Mouse (Mus musculus): ENCODE measurements at regions not wholly inside any gene's neighbourhood (a gene's known extent, or its start where the extent isn't known, plus 50 kb on each side); places are given as distances from the start of the nearest gene placed in this dataset.

- H3K4me2 ChIP-seq (replicated peaks), result no peak overlapping the region
- 0 out of 2 replicates have a peak, but pooled peaks cover 9% of the 10 kb centered on the region for H3K27me3 ChIP-seq
- H3K4me3 ChIP-seq, result no peak overlapping the region
- H3K4me1 ChIP-seq, result peaks cover 22% of the 10 kb centered on the region
- H3K36me3 ChIP-seq, result no peaks in the 10 kb centered on the region
- H3K9me3 ChIP-seq, result no peaks in the 10 kb centered on the region
- 79% methylated on average over 4 of the region's 4 CpGs for WGBS
- no peak overlapping the region for H3K9ac ChIP-seq
- ATAC-seq (ENCODE audit: low FRiP score, low read depth), result no peak
- H3K27ac ChIP-seq, result no peak overlapping the region
Observed at GRCm38 (mm10) chr8:10860810-10861209, 147.4 kb downstream of the Irs2 start.

DNA sequence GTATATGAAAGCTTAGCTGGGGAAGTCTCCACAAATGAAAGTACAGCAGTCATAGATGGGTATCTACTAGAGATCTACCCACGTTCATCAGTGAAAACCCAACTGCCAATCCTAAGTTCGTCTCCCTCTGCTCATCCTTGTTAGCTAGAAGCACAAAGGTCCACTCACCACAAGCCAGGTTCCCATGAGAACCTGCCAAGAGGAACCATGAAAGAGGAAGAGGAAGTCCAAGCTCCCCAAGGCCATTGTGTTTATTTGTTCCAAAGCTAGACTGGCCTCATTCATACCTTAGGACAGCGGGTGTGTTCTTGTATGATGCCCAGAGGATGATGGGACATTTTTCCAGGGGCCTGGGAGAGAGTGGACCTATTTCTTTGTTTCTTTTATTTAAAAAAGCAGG is 150.4 kb downstream of the Irs2 start:
- no peak for ATAC-seq (ENCODE audit: low FRiP score, low read depth)
- Histone ChIP-seq H3K9me3 (no peaks in the 10 kb centered on the region), H3K4me2 (replicated peaks) (no peak overlapping the region), H3K4me3 (no peak overlapping the region), H3K27ac (no peak overlapping the region), H3K4me1 (peaks cover 12% of the 10 kb centered on the region; the same call in 1 of the 2 replicates), H3K27me3 (0 out of 2 replicates have a peak, but pooled peaks cover 6% of the 10 kb centered on the region), H3K36me3 (no peaks in the 10 kb centered on the region), H3K9ac (no peak overlapping the region)
- 98% methylated on average over 3 of the region's 3 CpGs for WGBS

GRCm38 (mm10) chr8:10856996-10857720 is 151.1 kb downstream of the Irs2 start:
- 75% methylated on average over 15 of the region's 15 CpGs for WGBS

DNA sequence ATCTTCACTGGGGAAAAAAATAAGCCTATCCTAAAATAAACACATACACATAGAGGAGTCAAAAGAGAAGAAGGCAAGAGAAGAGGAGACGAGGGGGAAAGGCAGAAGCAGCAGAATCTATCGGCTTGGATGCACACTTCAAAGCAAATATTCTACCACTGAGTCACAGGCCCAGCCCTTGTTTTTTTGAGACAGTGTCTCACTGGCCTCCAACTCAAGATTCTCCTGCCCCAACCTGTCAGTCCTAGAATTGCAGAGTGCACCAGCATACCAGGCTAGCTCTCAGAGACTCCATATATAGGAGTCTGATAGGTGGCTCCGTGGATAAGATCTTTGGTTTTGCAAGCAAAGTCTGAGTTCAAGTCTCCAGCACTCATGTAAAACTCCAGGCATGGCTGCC is 152.6 kb downstream of the Irs2 start:
- WGBS, result 73% methylated on average over 3 of the region's 3 CpGs
- no peaks in the 10 kb centered on the region for H3K9me3 ChIP-seq
- H3K27ac ChIP-seq, result no peak overlapping the region
- no peaks in the 10 kb centered on the region for H3K27me3 ChIP-seq
- H3K4me2 ChIP-seq (replicated peaks), result no peak overlapping the region
- no peak overlapping the region for H3K4me3 ChIP-seq
- 0 out of 2 replicates have a peak, but pooled peaks cover 3% of the 10 kb centered on the region for H3K4me1 ChIP-seq
- H3K9ac ChIP-seq, result no peak overlapping the region
- no peak for ATAC-seq (ENCODE audit: low FRiP score, low read depth)
- no peaks in the 10 kb centered on the region for H3K36me3 ChIP-seq

More at GRCm38 (mm10) chr8:10856996-10857720, 151.1 kb downstream of the Irs2 start:
- Histone ChIP-seq H3K27ac (no peak overlapping the region), H3K36me3 (no peaks in the 10 kb centered on the region), H3K4me3 (no peak overlapping the region), H3K9ac (no peak overlapping the region), H3K4me1 (0 out of 2 replicates have a peak, but pooled peaks cover 6% of the 10 kb centered on the region), H3K9me3 (no peaks in the 10 kb centered on the region), H3K4me2 (replicated peaks) (no peak overlapping the region), H3K27me3 (0 out of 2 replicates have a peak, but pooled peaks cover 2% of the 10 kb centered on the region)
- no peak for ATAC-seq (ENCODE audit: low FRiP score, low read depth)

DNA sequence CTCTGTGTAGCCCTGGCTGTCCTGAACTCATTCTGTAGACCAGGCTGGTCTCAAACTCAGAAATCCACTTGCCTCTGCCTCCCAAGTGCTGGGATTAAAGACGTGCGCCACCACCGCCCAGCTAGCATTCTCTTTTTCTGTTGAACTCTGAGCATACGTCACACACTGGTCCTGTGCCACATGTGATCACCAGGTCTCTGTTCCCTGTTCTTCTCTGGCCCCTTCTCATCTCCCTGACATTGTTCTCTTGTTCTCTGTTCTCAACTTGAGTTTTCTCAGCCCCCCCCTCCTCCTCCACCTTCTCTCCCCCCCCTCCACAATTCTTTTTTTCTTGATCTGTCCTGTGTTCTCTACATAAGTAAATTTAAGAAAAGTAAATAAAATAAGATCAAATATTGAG is 153.1 kb downstream of the Irs2 start:
- Histone ChIP-seq H3K27ac (no peak overlapping the region), H3K27me3 (no peaks in the 10 kb centered on the region), H3K9me3 (no peaks in the 10 kb centered on the region), H3K4me3 (no peak overlapping the region), H3K4me2 (replicated peaks) (no peak overlapping the region), H3K36me3 (no peaks in the 10 kb centered on the region), H3K9ac (no peak overlapping the region), H3K4me1 (0 out of 2 replicates have a peak, but pooled peaks cover 3% of the 10 kb centered on the region)
- 76% methylated on average over 4 of the region's 4 CpGs for WGBS
- no peak for ATAC-seq (ENCODE audit: low FRiP score, low read depth)

- Histone ChIP-seq H3K4me3 (no peak overlapping the region), H3K36me3 (no peaks in the 10 kb centered on the region), H3K27me3 (no peaks in the 10 kb centered on the region), H3K27ac (no peak overlapping the region), H3K9me3 (no peaks in the 10 kb centered on the region), H3K4me1 (0 out of 2 replicates have a peak, but pooled peaks cover 3% of the 10 kb centered on the region), H3K9ac (no peak overlapping the region), H3K4me2 (replicated peaks) (no peak overlapping the region)
- 52% methylated on average over 6 of the region's 6 CpGs for whole genome bisulfite sequencing
- no peak for ATAC-seq (ENCODE audit: low FRiP score, low read depth)
Observed at GRCm38 (mm10) chr8:10854600-10854999, 153.7 kb downstream of the Irs2 start.

DNA sequence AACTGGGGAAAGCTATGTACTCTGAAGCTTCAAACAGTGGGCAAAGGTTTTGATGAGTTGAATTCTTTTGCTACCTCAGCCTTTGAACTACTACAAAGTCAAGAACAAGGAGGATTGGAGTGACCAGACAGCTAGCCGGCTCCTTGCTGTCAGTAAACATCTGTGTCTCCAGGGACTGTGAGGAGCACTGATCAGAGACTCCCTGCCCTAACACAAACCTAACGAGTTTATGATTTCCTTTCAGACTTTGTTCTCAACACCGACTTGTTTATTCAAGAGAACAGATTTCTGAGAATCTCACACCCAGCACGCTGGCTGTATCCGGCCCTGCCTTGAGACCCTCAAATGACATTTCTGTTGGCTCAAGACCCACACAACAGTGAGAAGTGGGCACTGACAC is 154.4 kb downstream of the Irs2 start:
- Histone ChIP-seq H3K27ac (no peak overlapping the region), H3K4me1 (0 out of 2 replicates have a peak, but pooled peaks cover 3% of the 10 kb centered on the region), H3K9ac (no peak overlapping the region), H3K4me3 (no peak overlapping the region), H3K36me3 (no peaks in the 10 kb centered on the region), H3K4me2 (replicated peaks) (no peak overlapping the region), H3K27me3 (no peaks in the 10 kb centered on the region), H3K9me3 (no peaks in the 10 kb centered on the region)
- WGBS, result 52% methylated on average over 5 of the region's 5 CpGs
- ATAC-seq (ENCODE audit: low FRiP score, low read depth), result no peak

- H3K4me1 ChIP-seq, result no peaks in the 10 kb centered on the region
- no peaks in the 10 kb centered on the region for H3K27me3 ChIP-seq
- H3K9me3 ChIP-seq, result no peaks in the 10 kb centered on the region
- 92% methylated on average over 7 of the region's 7 CpGs for WGBS
- no peak overlapping the region for H3K4me2 ChIP-seq (replicated peaks)
- H3K4me3 ChIP-seq, result no peak overlapping the region
- H3K27ac ChIP-seq, result no peak overlapping the region
- no peak for ATAC-seq (ENCODE audit: low FRiP score, low read depth)
- no peaks in the 10 kb centered on the region for H3K36me3 ChIP-seq
- H3K9ac ChIP-seq, result no peak overlapping the region
Observed at GRCm38 (mm10) chr8:10849916-10850315, 158.3 kb downstream of the Irs2 start.

DNA sequence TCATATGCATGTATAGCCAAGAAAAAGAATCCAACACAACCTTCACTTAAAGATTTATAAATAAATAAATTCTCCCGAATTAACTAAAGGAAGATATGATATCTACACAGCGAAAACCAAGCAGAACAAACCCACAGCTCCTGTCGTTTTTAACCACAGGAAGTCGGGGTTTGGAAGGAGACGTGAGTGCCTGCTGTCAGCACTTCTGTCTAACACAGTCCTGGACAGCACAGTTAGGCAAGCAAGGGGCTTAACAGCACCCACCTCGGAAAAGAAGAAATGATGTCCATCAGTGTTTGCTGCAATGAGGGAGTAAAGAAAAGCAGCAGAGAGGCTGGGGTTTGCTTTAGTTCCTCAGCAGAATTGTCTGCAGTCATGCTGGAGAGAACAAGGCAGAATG is 162.7 kb downstream of the Irs2 start:
- no peak overlapping the region for H3K9ac ChIP-seq
- WGBS, result 46% methylated on average over 6 of the region's 6 CpGs
- H3K4me2 ChIP-seq (replicated peaks), result no peak overlapping the region
- no peak for ATAC-seq (ENCODE audit: low FRiP score, low read depth)
- no peak overlapping the region for H3K27ac ChIP-seq
- H3K4me1 ChIP-seq, result no peaks in the 10 kb centered on the region
- H3K36me3 ChIP-seq, result no peaks in the 10 kb centered on the region
- H3K27me3 ChIP-seq, result no peaks in the 10 kb centered on the region
- H3K4me3 ChIP-seq, result no peak overlapping the region
- no peaks in the 10 kb centered on the region for H3K9me3 ChIP-seq

DNA sequence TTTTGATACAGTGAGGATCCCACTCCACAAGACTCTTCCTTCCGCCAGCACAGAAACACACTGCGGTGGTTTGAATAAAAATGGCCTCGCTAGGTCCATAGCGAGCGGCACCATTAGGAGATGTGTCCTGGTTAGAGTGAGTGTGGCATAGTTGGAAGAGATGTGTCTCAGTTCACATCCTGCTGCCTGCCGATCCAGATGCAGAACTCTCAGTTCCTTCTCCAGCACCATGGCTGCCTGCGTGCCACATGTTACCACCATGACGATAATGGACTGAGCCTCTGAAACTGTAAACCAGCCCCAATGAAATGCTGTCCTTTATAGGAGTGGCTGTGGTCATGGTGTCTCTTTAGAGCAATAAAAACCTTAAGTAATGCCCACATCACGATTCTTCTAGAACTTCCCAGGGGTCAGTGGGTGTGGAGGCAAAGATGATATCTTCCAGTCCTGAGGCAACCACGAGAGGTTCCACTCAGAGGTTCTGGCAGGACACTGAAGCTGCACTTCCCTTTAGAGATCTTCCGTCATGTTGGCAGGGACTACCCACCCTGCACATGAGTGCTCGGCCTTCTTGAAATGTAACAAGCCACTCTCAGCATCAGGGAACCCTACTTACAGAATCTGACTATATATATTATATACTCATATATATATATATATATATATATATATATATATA is 167.3 kb downstream of the Irs2 start:
- WGBS, result 88% methylated on average over 12 of the region's 12 CpGs
- H3K4me3 ChIP-seq, result no peak overlapping the region
- no peak overlapping the region for H3K27ac ChIP-seq
- H3K4me2 ChIP-seq (replicated peaks), result no peak overlapping the region
- H3K36me3 ChIP-seq, result no peaks in the 10 kb centered on the region
- H3K4me1 ChIP-seq, result no peaks in the 10 kb centered on the region; the same call in 1 of the 2 replicates
- H3K27me3 ChIP-seq, result no peaks in the 10 kb centered on the region
- no peaks in the 10 kb centered on the region for H3K9me3 ChIP-seq
- no peak overlapping the region for H3K9ac ChIP-seq
- ATAC-seq (ENCODE audit: low FRiP score, low read depth), result no peak

GRCm38 (mm10) chr8:10840044-10840443 is 168.2 kb downstream of the Irs2 start:
- WGBS, result 95% methylated on average over 1 of the region's 1 CpGs
- no peak overlapping the region for H3K4me3 ChIP-seq
- no peak overlapping the region for H3K9ac ChIP-seq
- no peaks in the 10 kb centered on the region; the same call in 1 of the 2 replicates for H3K4me1 ChIP-seq
- no peaks in the 10 kb centered on the region for H3K36me3 ChIP-seq
- no peaks in the 10 kb centered on the region for H3K27me3 ChIP-seq
- no peak for ATAC-seq (ENCODE audit: low FRiP score, low read depth)
- H3K27ac ChIP-seq, result no peak overlapping the region
- H3K9me3 ChIP-seq, result no peaks in the 10 kb centered on the region
- H3K4me2 ChIP-seq (replicated peaks), result no peak overlapping the region

GRCm38 (mm10) chr8:10835054-10835453 is 173.2 kb downstream of the Irs2 start:
- H3K27ac ChIP-seq, result no peak overlapping the region
- no peak overlapping the region for H3K9ac ChIP-seq
- no peaks in the 10 kb centered on the region for H3K36me3 ChIP-seq
- H3K4me2 ChIP-seq (replicated peaks), result no peak overlapping the region
- H3K4me1 ChIP-seq, result peaks cover 6% of the 10 kb centered on the region; the same call in 1 of the 2 replicates
- no peak for ATAC-seq (ENCODE audit: low FRiP score, low read depth)
- 86% methylated on average over 6 of the region's 6 CpGs for WGBS
- H3K4me3 ChIP-seq, result no peak overlapping the region
- no peaks in the 10 kb centered on the region for H3K9me3 ChIP-seq
- H3K27me3 ChIP-seq, result no peaks in the 10 kb centered on the region
